Mouse (Mus musculus): ENCODE data around the gene Eif4ebp2. TPM values are rescaled to one million over a fixed set of nuclear protein-coding genes. Genes with fewer than 3 reads are reported as not detected.
"Not testable (repeated sequence)": the region's sequence is repeated elsewhere in the genome, so short reads cannot be mapped to it uniquely, and the experiment has no call there.

Eif4ebp2 gene
- total RNA-seq, 1 experiment from 2014 or later = 114 TPM

GRCm38 (mm10) chr10:61466242-61466641 lies 13.8 kb upstream of the Eif4ebp2 start:
- peak; percentile 36 for DNase-seq

DNA sequence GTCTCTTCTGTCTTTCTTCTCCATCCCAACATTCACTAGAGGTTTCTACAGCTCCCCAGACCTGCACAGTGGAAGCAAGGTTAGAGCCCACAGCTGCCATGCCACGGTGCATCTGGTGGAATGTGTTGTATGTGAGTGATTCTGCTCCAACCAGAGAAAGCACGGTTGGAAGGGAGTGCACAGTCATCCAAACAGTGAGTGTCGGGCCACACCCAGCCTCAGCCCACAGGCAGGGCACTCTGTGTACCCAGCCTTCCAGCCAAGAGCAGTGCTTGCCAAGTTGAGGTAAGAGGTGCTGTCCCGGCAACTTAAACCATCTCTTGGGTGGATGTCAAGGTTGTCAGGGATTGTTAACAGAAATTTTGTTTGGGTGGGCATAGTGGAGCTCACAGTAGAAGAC lies 12.5 kb upstream of the Eif4ebp2 start:
- DNase-seq = no peak

DNA sequence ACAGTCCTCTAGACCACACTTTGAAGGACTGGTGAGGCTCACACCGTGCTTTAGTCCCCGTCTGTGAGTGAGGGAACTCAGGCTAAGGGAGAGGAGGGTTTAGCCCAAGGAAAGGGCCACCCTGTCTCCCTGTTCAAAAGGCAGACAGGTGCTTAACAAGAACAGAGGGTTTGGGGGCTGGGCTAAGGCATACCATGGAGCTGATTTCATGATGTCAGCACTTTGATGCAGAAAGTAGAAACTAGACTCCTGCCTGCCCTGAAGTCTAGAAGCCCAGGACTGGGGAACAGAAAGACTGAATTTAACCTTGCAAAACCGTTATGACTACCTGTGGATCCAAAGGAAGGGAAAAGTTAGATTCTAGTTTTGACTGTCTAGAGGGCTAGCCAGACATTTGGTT lies 4.7 kb upstream of the Eif4ebp2 start:
- DNase-seq = no peak

GRCm38 (mm10) chr10:61453171-61453570 lies 710 bp upstream of the Eif4ebp2 start:
- not testable (repeated sequence) for DNase-seq

DNA sequence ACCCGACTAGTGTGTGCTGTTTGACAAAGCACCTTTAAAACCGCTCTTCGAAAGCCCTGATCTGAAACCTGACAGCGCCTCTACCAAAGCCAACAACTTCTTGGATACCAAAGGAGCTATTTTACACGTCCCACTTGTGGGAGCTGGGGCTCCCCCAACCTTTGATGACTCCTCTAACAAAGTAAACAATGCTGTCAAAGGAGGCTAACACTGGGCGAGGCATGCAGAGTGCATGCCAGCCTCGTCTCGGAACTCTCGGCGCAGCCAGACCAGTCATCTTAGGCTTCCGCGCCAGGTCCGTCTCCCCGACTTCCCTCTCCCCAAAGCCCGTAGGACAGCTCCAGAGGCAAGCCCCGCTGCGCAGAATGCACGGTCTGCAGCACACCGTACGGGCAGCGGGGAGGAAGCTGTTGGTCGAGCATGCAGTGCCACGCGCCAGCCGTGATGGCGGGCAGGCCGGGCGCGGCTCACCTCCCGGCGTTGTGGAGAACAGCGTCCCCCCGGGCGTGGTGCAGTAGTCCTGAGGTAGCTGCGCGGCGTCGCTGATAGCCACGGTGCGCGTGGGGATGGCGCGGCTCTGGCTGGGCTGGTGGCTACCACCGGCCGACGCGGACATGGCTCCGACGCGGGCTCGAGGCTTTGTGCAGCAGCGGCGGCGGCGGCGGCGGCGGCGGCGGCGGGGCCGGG lies 387 bp downstream of the Eif4ebp2 start:
- peak; percentile 65 for DNase-seq

- peak; percentile 63 for DNase-seq
Measured at GRCm38 (mm10) chr10:61451463-61451930, 964 bp downstream of the Eif4ebp2 start.

GRCm38 (mm10) chr10:61448834-61449233 lies 3.6 kb downstream of the Eif4ebp2 start:
- no peak for DNase-seq

- DNase-seq = peak; percentile 60
Measured at GRCm38 (mm10) chr10:61447581-61448353, 4.7 kb downstream of the Eif4ebp2 start.

DNA sequence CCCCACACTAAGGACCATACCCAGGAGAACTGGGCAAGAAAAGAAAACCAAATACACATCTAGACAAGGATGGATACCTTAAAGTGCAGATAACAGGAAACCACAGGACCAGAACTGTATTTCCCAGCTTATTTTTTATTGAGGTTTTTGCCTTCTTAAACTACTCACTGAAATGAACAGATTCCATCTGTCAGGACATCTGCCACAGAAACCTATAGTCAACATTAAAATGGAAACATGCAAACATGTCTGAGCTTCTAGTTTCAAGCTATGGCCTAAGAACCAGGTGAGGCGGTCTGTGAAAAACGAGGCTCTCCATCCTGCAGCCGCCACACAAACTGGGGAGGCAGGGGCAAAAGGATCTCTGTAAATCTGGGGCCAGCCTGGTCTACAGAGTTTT lies 7.4 kb downstream of the Eif4ebp2 start:
- DNase-seq = no peak

DNA sequence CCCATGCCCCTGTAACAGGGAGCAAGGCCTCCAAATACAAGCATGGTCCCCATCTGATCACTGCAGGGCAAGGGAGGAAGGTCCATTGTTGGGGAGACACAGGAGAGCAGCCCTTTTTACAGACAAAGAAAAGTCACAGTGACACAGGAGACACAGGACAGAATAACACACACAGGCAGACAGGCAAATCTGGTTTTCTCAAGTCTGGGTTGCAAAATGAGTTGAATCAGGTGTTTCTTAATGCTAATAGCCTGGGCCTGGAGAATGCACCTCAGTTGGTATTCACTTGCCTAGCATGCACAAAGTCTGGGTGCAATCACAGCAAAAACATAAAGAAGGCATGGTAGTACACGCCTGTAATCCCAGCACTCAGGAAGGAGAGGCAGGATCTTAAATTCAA lies 8.6 kb downstream of the Eif4ebp2 start:
- no peak for DNase-seq

DNA sequence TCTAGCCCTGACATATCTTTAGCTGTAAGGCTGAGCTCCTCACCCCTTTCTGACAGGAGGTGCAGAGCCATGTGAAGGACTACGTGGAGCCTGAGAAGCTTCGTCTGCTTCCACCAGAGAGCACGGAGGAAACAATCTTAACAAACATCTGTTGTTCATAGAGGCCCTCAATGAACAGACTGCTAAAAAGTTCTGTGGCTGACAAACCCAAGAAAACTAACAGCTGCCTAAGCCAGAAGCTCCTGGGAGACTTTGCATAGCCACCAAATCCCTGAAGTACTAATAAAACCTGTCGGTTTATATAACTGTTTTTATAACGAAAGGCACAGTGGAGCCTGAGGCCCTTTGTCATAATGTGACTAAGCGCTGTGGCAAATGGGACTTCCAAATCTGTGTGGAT lies 9.0 kb downstream of the Eif4ebp2 start:
- DNase-seq = no peak

DNA sequence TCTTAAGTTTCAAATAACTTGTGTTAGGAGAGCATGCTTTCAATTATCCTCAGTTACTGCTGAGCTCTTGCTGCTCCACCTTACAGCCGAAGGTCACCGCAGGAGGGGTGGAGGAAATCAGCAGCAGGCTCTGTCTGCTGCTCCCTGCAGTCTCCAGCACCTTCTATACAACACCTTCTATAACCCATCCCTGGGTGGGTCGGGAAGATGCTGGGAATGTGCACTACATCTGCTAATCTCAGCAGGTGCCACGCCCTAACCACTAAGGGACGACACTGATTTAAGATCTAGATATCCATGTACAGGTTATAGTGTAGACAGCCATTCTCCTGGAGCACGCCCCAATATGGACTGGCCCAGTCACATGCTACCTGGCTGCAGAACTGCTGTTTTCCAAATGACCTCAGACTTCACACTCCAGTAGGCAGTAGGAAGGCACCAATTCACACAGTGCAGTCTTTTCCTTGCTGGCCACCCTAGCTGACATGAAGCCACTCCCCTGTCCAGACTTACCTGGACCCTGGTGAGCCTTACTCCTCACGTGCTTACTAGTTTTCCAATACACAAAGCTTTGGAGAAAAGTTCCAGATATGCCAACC lies 12.2 kb downstream of the Eif4ebp2 start:
- DNase-seq = no peak

- no peak for DNase-seq
Measured at GRCm38 (mm10) chr10:61431375-61431774, 21.1 kb downstream of the Eif4ebp2 start.

DNA sequence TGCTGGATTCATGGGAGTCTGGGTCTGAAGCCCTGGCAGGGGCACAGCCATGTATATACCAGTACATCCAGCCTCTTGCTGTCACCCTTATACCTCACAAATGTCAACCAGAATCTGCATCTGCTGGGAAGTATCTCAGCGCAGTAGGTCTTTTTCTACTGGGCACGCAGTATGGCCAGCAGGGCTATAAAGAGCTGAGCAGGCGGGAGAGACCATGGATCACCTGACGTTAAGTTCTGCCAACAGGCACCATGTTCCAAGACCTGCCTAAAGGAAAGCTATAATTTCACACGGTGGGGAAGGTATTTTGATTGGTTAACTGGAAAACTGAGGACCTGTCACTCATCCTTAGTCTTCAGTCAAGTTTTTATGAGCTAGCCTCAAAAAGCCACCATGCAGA lies 23.4 kb downstream of the Eif4ebp2 start:
- no peak for DNase-seq

DNA sequence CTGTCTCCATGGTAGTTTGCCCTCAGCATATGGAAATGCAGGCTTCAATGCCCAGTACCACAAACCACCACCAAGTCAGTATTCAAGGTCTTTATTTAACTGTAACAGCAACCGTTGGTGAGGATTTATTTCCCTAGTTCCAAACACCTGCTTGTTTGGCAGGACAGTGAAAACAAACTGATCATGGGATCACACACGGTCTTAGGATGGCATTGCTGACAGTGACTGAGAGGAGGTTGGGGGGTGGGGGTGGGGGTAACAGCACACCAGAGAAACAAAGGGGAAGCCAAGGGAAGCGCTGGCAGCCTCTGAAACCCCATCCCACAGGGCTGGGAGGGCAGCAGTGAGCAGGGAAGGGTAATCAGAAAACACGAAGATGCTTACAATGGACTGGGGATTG lies 24.0 kb downstream of the Eif4ebp2 start:
- no peak for DNase-seq

- DNase-seq = no peak
Measured at GRCm38 (mm10) chr10:61427951-61428350, 24.5 kb downstream of the Eif4ebp2 start.

GRCm38 (mm10) chr10:61426251-61426757 lies 26.2 kb downstream of the Eif4ebp2 start:
- peak; percentile 59 for DNase-seq

GRCm38 (mm10) chr10:61425047-61425446 lies 27.4 kb downstream of the Eif4ebp2 start:
- no peak for DNase-seq

GRCm38 (mm10) chr10:61424500-61424899 lies 28.0 kb downstream of the Eif4ebp2 start:
- DNase-seq = no peak

GRCm38 (mm10) chr10:61423289-61423688 lies 29.2 kb downstream of the Eif4ebp2 start:
- DNase-seq = peak; percentile 71

- DNase-seq = no peak
Measured at GRCm38 (mm10) chr10:61422861-61423260, 29.6 kb downstream of the Eif4ebp2 start.

- DNase-seq = no peak
Measured at GRCm38 (mm10) chr10:61420011-61420410, 32.5 kb downstream of the Eif4ebp2 start.

DNA sequence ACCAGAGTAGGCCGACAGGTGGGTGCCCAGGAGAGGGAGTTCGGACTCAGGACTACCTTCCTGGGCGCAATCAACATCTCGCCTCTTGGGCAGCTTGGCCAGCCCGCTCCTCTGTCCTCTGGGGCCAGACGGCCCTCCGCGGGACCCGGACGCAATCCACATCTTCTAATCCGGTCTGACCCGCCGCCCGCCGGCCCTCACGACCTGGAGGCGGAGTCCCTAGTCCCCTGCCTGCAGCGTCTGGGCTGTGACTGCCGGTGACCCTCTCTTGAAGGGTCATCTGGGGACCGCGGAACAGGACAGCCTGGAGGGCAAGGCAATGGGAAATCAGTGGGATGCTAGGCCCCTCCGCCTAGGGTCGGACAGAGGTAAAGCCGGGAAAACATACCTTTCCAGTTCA lies 33.3 kb downstream of the Eif4ebp2 start:
- DNase-seq = no peak

All from adrenal gland, postnatal 14 days (tissue).